Mouse (Mus musculus): ENCODE measurements around the gene St6galnac3.

St6galnac3 gene

GRCm38 (mm10) chr3:153689793-153690291 is 35.1 kb downstream of the St6galnac3 start:
- DNase-seq = no peak

- DNase-seq = no peak
These were observed 37.1 kb downstream of the St6galnac3 start for GRCm38 (mm10) chr3:153687896-153688295.

GRCm38 (mm10) chr3:153684909-153685308 is 40.1 kb downstream of the St6galnac3 start:
- no peak for DNase-seq

- DNase-seq = peak; percentile 52
These were observed 42.7 kb downstream of the St6galnac3 start for GRCm38 (mm10) chr3:153682303-153682702.

- DNase-seq = no peak
These were observed 43.3 kb downstream of the St6galnac3 start for GRCm38 (mm10) chr3:153681720-153682119.

- DNase-seq = no peak
These were observed 49.1 kb downstream of the St6galnac3 start for GRCm38 (mm10) chr3:153675832-153676231.

GRCm38 (mm10) chr3:153675073-153675472 is 49.9 kb downstream of the St6galnac3 start:
- peak; percentile 82 to 89 for DNase-seq

- DNase-seq = no peak
These were observed 50.6 kb downstream of the St6galnac3 start for GRCm38 (mm10) chr3:153674359-153674758.

GRCm38 (mm10) chr3:153673451-153673850 is 51.5 kb downstream of the St6galnac3 start:
- DNase-seq = no peak

- DNase-seq = no peak
These were observed 53.9 kb downstream of the St6galnac3 start for GRCm38 (mm10) chr3:153670953-153671674.

- no peak for DNase-seq
These were observed 55.1 kb downstream of the St6galnac3 start for GRCm38 (mm10) chr3:153669737-153670435.

GRCm38 (mm10) chr3:153669329-153669728 is 55.6 kb downstream of the St6galnac3 start:
- no peak for DNase-seq

- peak; percentile 54 to 55 for DNase-seq
These were observed 56.3 kb downstream of the St6galnac3 start for GRCm38 (mm10) chr3:153668447-153669290.

- peak; percentile 54 to 57 for DNase-seq
These were observed 60.3 kb downstream of the St6galnac3 start for GRCm38 (mm10) chr3:153664696-153665095.

GRCm38 (mm10) chr3:153663841-153664427 is 61.0 kb downstream of the St6galnac3 start:
- DNase-seq = peak in 1 of 2 experiments; percentile 26

GRCm38 (mm10) chr3:153662796-153663195 is 62.2 kb downstream of the St6galnac3 start:
- DNase-seq = peak in 1 of 2 experiments; percentile 29

- peak; percentile 92 to 95 for DNase-seq
These were observed 63.0 kb downstream of the St6galnac3 start for GRCm38 (mm10) chr3:153661927-153662326.

- peak; percentile 45 to 49 for DNase-seq
These were observed 65.3 kb downstream of the St6galnac3 start for GRCm38 (mm10) chr3:153659575-153660168.

- peak; percentile 77 to 81 for DNase-seq
These were observed 66.8 kb downstream of the St6galnac3 start for GRCm38 (mm10) chr3:153658051-153658777.

- DNase-seq = peak; percentile 83 to 91
These were observed 69.9 kb downstream of the St6galnac3 start for GRCm38 (mm10) chr3:153655071-153655470.

- no peak for DNase-seq
These were observed 72.1 kb downstream of the St6galnac3 start for GRCm38 (mm10) chr3:153652850-153653249.
